Mouse (Mus musculus) lung, postnatal 36 days (tissue): Measurements from ENCODE around the gene Gm5941.
"Not testable (repeated sequence)": the region's sequence is repeated elsewhere in the genome, so short reads cannot be mapped to it uniquely, and the experiment has no call there.

Source experiments
- DNase-seq: peaks from one replicate; pipeline ENCODE4 v3.0.0; 2022; ENCODE audit warnings: mixed read lengths

The Gm5941 gene

GRCm38 (mm10) chrX:92489649-92490048, at the start of gene Gm5941:
Gene Gm5941 (plus strand): TSS chrX:92489949.
- not testable (repeated sequence) for DNase-seq

- no peak for DNase-seq
Observed at GRCm38 (mm10) chrX:92460496-92460895, 29.3 kb upstream of the Gm5941 start.

GRCm38 (mm10) chrX:92464773-92465172, 25.0 kb upstream of the Gm5941 start:
- DNase-seq, result no peak

GRCm38 (mm10) chrX:92498254-92498653, 8.5 kb downstream of the Gm5941 start:
- DNase-seq, result no peak

- DNase-seq, result no peak
Observed at GRCm38 (mm10) chrX:92527826-92528225, 38.1 kb downstream of the Gm5941 start.
